8 mouse cellular contexts compared by ENCODE assay signal in genomic region chr17:27558845-27559244, GRCm38 (mm10). TPM values are rescaled to one million over a fixed set of nuclear protein-coding genes. Genes with fewer than 3 reads are reported as not detected.
A peak's percentile ranks its signal among the peaks of the same experiment; 100 is the strongest.
DNase-seq lines count a peak whose midpoint lies in the region; ATAC-seq and TF ChIP-seq lines count a peak whose summit lies in the region.

No protein-coding gene starts in this region.

- no peak for ATAC-seq in megakaryocyte, adult 5-6 weeks (ENCODE audit: poor library complexity, severe bottlenecking)
- ATAC-seq in limb, embryonic 14.5 days (ENCODE audit: low FRiP score, low read depth), result no peak
- no peak for ATAC-seq in stomach, postnatal 0 days (ENCODE audit: low FRiP score, low TSS enrichment)
- no peak for ATAC-seq in activated CD4-positive, CD25-positive, alpha-beta regulatory T cell, adult 4 months

- no peak overlapping the region for H3K27ac ChIP-seq in limb, embryonic 14.5 days (replicated peaks; ENCODE audit: low read depth, low read length)
- no peak overlapping the region for H3K27ac ChIP-seq in stomach, postnatal 0 days (replicated peaks)

- H3K36me3 ChIP-seq in megakaryocyte, embryonic 14.5 days (replicated peaks; ENCODE audit: low read length), result peaks cover 35% of the 10 kb centered on the region
- peaks cover 13% of the 10 kb centered on the region for H3K36me3 ChIP-seq in limb, embryonic 14.5 days (ENCODE audit: control insufficient read depth, insufficient read depth, low read length)
- H3K36me3 ChIP-seq in stomach, postnatal 0 days (ENCODE audit: control insufficient read depth, insufficient read depth, low read length), result no peaks in the 10 kb centered on the region

- TF ChIP-seq CTCF in stomach, postnatal 0 days (IDR thresholded peaks at IDR 0.05; ENCODE audit: low read depth), result no peak

- H3K9me3 ChIP-seq in megakaryocyte, embryonic 14.5 days, result no peaks in the 10 kb centered on the region
- no peaks in the 10 kb centered on the region for H3K9me3 ChIP-seq in limb, embryonic 14.5 days (ENCODE audit: control insufficient read depth, low read length)
- H3K9me3 ChIP-seq in stomach, postnatal 0 days (ENCODE audit: control insufficient read depth, low read length), result no peaks in the 10 kb centered on the region

- no peak for TF ChIP-seq EP300 in stomach, postnatal 0 days (optimal IDR thresholded peaks at IDR 0.05)

- peak overlapping the region; percentile 82; the same call in 1 of the 2 replicates for H3K4me2 ChIP-seq in limb, embryonic 14.5 days (replicated peaks; ENCODE audit: low read depth, low read length, severe bottlenecking)
- H3K4me2 ChIP-seq in stomach, postnatal 0 days (replicated peaks; ENCODE audit: low read depth), result peak overlapping the region; percentile 12; the same call in 1 of the 2 replicates

- peaks cover 76% of the 10 kb centered on the region for H3K4me1 ChIP-seq in megakaryocyte, embryonic 14.5 days
- H3K4me1 ChIP-seq in limb, embryonic 14.5 days (ENCODE audit: control insufficient read depth, insufficient read depth, low read length), result peaks cover 22% of the 10 kb centered on the region
- peaks cover 4% of the 10 kb centered on the region; the same call in 1 of the 2 replicates for H3K4me1 ChIP-seq in stomach, postnatal 0 days (replicated peaks; ENCODE audit: control insufficient read depth, insufficient read depth)

- H3K27me3 ChIP-seq in megakaryocyte, embryonic 14.5 days (replicated peaks), result no peaks in the 10 kb centered on the region
- H3K27me3 ChIP-seq in limb, embryonic 14.5 days (ENCODE audit: control insufficient read depth, insufficient read depth, low read length), result no peaks in the 10 kb centered on the region
- no peaks in the 10 kb centered on the region for H3K27me3 ChIP-seq in stomach, postnatal 0 days (ENCODE audit: control insufficient read depth, insufficient read depth, low read length)

- H3K9ac ChIP-seq in limb, embryonic 14.5 days (ENCODE audit: low read depth, low read length, severe bottlenecking), result no peak overlapping the region
- no peak overlapping the region for H3K9ac ChIP-seq in stomach, postnatal 0 days (ENCODE audit: low read length)

- peak; percentile 63 for DNase-seq in cerebellum, adult 11-12 months
- DNase-seq in cerebellum, postnatal 36 days, result no peak
- DNase-seq in limb, embryonic 14.5 days (ENCODE audit: low spot score), result no peak
- DNase-seq in stomach, postnatal 0 days (ENCODE audit: low spot score), result no peak
- DNase-seq in yolk sac, embryonic 10.5 days (ENCODE audit: low spot score), result no peak

- H3K4me3 ChIP-seq in megakaryocyte, embryonic 14.5 days (replicated peaks), result peak overlapping the region; percentile 96
- peak overlapping the region; percentile 81; the same call in 1 of the 2 replicates for H3K4me3 ChIP-seq in limb, embryonic 14.5 days (replicated peaks; ENCODE audit: low read length)
- H3K4me3 ChIP-seq in stomach, postnatal 0 days (ENCODE audit: low read depth, low read length), result no peak overlapping the region

- 7% methylated on average over 5 of the region's 5 CpGs for WGBS in limb, embryonic 14.5 days
- 30% methylated on average over 5 of the region's 5 CpGs for WGBS in stomach, postnatal 0 days

- TF ChIP-seq POLR2A in limb, embryonic 14.5 days (IDR thresholded peaks at IDR 0.05; ENCODE audit: borderline replicate concordance, extremely low read depth, insufficient read depth, insufficient read length), result no peak

RNA-seq across cellular contexts. Expression of gene Hmga1, which starts 2.5 kb away (rescaled TPM):
- polyA plus RNA-seq in megakaryocyte, embryonic 14.5 days (2012; ENCODE audit: insufficient read depth, low replicate concordance), result 3,567 and 8,363 TPM in 2 replicates
- 159 and 170 TPM in 2 replicates for total RNA-seq in megakaryocyte, adult 5-6 weeks (2015)
- total RNA-seq in megakaryocyte, adult 5-6 weeks (2017), result 89.8 and 99.6 TPM in 2 replicates
- 196 and 250 TPM in 2 replicates for polyA plus RNA-seq in limb, embryonic 14.5 days (2012; rRNA removed)
- 227 and 235 TPM in 2 replicates for polyA plus RNA-seq in limb, embryonic 14.5 days (2014; fragmentation: Nextera tagmentation; extraction: Ambion mirVana)
- 71.1 and 78.4 TPM in 2 replicates for polyA plus RNA-seq in stomach, postnatal 0 days (2015; fragmentation: Nextera tagmentation; extraction: Ambion mirVana)
- 10 to 100 TPM; 48.0 to 73.5 TPM for polyA plus RNA-seq in activated CD4-positive, CD25-positive, alpha-beta regulatory T cell, adult 4 months (2017; shearing (Covaris generic))

RNA-seq across cellular contexts. Expression of gene AI413582, which starts 6.7 kb away (rescaled TPM):
- polyA plus RNA-seq in megakaryocyte, embryonic 14.5 days (2012; ENCODE audit: insufficient read depth, low replicate concordance), result 81.1 and 284 TPM in 2 replicates
- total RNA-seq in megakaryocyte, adult 5-6 weeks (2015), result 58.0 and 63.8 TPM in 2 replicates
- total RNA-seq in megakaryocyte, adult 5-6 weeks (2017), result 55.4 and 62.9 TPM in 2 replicates
- 24.1 and 28.0 TPM in 2 replicates for polyA plus RNA-seq in limb, embryonic 14.5 days (2012; rRNA removed)
- 31.4 and 31.9 TPM in 2 replicates for polyA plus RNA-seq in limb, embryonic 14.5 days (2014; fragmentation: Nextera tagmentation; extraction: Ambion mirVana)
- 37.1 and 37.7 TPM in 2 replicates for polyA plus RNA-seq in stomach, postnatal 0 days (2015; fragmentation: Nextera tagmentation; extraction: Ambion mirVana)
- 100 to 1,000 TPM in 1 of 2 experiments, 10 to 100 TPM in 1; 98.5 to 118 TPM for polyA plus RNA-seq in activated CD4-positive, CD25-positive, alpha-beta regulatory T cell, adult 4 months (2017; shearing (Covaris generic))

RNA-seq across cellular contexts. Expression of gene Grm4, which starts 37.6 kb away (rescaled TPM):
- polyA plus RNA-seq in megakaryocyte, embryonic 14.5 days (2012; ENCODE audit: insufficient read depth, low replicate concordance), result not detected in 2 replicates
- total RNA-seq in megakaryocyte, adult 5-6 weeks (2015), result not detected in 2 replicates
- not detected in 2 replicates for total RNA-seq in megakaryocyte, adult 5-6 weeks (2017)
- polyA plus RNA-seq in limb, embryonic 14.5 days (2012; rRNA removed), result 1.6 and 2.2 TPM in 2 replicates
- 0.75 and 1.0 TPM in 2 replicates for polyA plus RNA-seq in limb, embryonic 14.5 days (2014; fragmentation: Nextera tagmentation; extraction: Ambion mirVana)
- 0.16 TPM in 2 replicates for polyA plus RNA-seq in stomach, postnatal 0 days (2015; fragmentation: Nextera tagmentation; extraction: Ambion mirVana)
- under 1 TPM in 1 of 2 experiments, not detected in 1; 0.18 TPM for polyA plus RNA-seq in activated CD4-positive, CD25-positive, alpha-beta regulatory T cell, adult 4 months (2017; shearing (Covaris generic))

Comparison
In these comparisons a context has a peak if more than half of its experiments do, and no peak if none do; other contexts are left out.
1. RNA of gene Hmga1, which starts 2.5 kb away (polyA plus RNA-seq): 3,567 to 8,363 TPM in megakaryocyte, embryonic 14.5 days; 196 to 250 TPM in limb, embryonic 14.5 days, 48.0 to 73.5 TPM in activated CD4-positive, CD25-positive, alpha-beta regulatory T cell, adult 4 months and 71.1 to 78.4 TPM in stomach, postnatal 0 days; every median in the first group is over 10 times any median in the second.